Mouse (Mus musculus) spleen, adult 12 weeks (tissue): ENCODE measurements around the gene Clrn2.

Experiments used
- DNase-seq: peaks from one replicate; pipeline ENCODE4 v3.0.0; 2022; ENCODE audit warnings: low spot score

The Clrn2 gene

DNA sequence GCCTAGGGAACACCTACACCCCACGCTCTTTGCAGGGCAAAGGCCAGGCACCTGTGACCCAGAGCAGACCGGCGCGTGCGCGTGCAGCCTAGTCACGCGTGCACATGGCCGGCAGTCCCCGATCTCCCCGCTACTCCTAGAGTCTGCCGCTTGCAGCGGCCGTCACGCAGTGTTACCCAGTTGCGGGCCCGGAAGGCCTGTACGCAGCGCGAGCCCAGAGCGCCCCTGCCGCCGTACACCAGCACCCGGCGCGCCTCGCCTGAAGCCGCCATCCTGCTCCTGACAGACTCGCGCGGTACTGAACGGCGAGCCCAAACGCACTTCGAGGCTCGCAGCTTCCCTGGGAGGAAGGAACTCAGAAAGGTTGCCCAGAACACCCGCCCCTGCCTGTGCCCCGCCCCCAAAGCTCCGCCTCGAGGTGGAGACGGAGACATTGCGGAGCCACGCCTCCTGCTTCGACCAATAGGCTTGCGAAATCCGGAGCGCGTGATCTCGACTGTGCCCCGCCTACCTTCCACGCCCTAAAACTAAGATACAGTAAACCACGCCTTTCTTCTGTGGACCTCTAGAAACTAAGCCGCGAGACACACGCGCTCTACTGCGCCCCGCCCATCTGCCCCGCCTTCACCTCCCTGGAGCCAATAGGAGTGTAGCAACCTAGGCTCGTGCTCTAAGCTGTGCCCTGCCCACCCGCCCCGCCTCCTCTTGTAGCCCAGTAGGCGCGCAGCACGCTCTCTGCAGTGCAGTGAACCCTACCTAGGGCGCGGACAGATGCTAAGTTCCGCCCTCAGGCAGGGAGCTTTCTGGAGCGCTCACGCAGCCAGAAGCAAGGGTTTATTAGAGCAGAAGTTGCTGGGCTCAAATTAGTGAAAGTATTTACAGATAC lies 3.5 kb upstream of the Clrn2 start, which contains the start of gene Qdpr:
Qdpr (minus strand) TSS at position 406 of the 886 bp plus-strand sequence.
- peak; percentile 94 for DNase-seq

DNA sequence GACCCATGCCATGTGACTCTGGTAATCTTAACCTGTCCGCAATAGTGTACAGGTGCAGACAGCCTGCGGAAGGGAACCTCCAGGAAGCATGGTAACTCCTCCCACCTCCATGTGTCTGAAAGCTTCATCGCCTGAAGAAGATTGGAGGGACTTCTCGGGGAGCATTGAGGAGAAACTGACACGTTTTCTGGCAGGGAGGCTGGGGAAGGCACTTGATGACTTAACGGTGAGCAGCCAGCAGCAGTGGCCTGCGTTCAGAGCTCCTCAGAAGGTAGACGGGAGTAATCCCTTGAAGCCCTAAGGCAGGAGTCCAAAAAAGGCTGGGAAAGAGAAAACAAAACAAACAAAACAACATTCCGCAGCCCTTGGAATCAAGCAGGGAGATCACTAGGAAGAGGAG lies 905 bp downstream of the Clrn2 start:
- no peak for DNase-seq

DNA sequence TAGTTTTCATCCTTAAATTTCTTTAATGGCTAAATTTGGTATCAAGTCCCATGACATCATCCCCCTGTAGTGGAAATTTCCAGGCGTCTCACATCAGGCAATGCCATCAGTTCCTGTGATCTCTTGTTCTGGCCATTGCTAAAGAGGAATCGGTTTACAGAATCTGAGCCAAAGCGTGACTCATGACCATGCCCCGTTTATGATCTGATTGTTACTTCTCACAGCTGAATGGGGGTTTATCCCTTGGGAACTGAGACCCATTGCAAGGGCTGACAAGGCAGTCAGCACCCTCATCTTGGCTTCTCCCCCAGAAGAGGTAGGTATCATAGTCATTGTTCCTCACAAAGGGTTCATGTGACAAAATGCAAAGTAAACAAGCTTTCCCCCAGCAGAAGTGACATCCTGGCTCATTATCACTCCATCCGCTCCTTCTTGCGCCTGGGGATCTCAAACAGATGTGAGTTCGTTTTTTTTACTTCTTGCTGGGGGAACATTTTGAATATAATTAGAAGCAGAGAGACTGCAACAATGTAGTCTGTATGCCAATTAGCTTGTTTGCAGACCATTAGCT lies 19.4 kb downstream of the Clrn2 start:
- DNase-seq, result no peak

DNA sequence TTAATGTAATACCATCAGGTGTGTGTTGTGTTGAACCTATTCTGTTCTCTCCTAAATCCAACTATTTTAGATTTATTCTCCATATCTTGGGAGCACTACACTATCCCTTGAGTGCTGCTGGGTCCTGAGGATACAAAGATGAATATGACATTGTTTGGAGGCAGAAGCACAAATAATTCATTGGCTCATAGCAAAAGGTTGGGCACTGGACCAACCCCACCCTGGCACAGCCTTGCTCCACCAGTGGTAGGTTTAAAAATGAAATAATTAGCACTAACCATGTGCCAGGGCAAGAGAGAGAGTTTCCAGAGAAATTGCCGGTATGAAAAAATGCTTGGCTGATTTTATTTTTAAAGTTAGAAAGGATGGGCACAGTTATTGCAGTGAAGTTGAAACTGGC lies 20.0 kb downstream of the Clrn2 start:
- no peak for DNase-seq

DNA sequence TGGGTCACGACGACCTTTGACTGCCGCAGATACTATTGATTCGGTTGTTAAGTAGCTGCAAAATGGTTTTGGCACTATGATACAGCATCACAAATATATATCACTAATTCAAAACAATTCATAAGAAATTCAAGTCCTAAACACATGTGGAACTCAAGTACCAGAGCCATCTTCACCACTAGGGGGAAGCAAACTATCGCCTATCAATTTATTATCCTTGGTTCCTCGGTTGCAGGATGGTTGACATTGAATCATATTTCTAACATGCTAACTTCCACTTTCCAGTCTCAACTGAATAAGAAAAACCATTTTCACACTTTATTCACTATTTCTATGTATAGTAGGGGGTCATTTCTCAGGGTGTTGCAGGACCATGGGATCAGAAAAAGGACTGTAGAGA lies 20.7 kb downstream of the Clrn2 start:
- DNase-seq, result no peak

DNA sequence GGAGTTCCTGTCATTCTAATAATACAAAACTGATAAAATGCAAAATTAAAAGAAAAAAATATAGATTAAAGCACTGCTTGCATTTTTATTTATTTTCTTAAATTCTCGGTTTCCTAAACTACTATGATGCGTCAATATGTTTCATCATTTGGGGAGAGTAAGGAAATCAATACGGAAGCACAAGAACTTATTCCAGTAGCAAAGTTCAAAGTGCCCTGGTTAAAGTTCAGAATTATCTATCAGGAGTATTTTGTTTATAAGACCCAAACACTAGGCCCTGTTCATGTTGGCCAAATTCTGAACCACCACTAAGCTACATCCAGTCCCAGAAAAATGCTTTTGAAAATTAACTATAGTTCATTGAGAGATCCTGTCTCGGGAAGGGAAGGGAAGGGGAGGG lies 21.2 kb downstream of the Clrn2 start:
- no peak for DNase-seq

GRCm38 (mm10) chr5:45475771-45476170 lies 22.2 kb downstream of the Clrn2 start:
- DNase-seq, result no peak

- no peak for DNase-seq
These were observed 22.7 kb downstream of the Clrn2 start for GRCm38 (mm10) chr5:45476288-45476687.

- DNase-seq, result no peak
These were observed 24.1 kb downstream of the Clrn2 start for GRCm38 (mm10) chr5:45477601-45478000.

DNA sequence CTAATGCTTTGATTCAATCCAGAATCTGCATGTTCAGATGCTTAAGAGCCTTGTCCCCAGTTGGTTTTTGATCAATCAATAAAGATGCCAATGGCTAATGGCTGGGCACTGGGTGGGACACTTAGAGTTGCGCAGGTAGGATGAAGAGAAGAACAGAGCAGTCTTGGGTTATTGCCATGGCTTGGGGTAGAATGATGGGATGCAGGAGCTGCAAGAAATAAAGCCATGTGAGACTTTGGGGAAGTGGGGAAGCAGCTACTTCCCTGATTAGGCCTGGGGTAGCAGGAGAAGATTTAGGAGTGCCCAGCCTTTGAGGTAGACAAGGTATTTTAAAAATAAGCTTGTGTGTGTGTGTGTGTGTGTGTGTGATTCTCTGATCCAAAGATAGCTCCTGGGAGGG lies 26.5 kb downstream of the Clrn2 start:
- DNase-seq, result no peak

GRCm38 (mm10) chr5:45481125-45481524 lies 27.6 kb downstream of the Clrn2 start:
- no peak for DNase-seq

DNA sequence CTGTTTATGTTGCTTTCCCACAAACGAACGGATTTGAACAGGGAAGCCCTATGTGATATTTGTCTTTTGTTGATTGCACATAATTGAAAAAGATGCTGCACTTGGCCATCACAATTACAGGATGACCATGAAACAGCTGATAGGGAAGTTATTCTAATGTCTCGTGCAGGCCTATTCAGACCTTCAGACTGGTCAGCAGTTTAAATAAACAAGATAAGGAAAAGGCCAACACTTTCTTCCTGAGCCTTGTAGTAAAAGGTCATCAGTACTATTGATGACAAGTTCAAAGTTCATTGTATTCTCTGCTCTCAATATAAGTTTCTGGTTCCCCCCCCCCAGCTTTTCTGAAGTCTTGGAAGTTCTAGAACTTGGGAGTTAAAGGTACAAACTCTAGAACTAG lies 29.1 kb downstream of the Clrn2 start:
- no peak for DNase-seq

DNA sequence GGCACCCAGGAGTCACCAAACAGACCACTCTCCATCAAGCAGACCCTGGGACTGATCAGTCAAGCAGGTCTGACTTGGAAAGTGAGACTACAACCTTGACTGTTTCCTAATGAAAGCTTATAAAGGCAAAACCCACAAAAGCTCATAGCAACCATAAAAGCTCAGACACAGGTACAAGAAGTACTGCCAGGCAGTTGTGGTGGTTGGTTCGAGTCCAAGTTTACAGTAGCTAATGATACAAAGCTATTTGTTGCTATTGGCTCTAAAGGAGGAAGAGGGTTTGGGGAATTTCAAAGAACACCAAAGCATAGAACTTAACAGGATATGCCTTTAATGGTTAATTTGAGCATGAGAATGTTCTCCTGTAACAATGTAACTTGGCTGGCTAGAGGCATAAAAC lies 30.1 kb downstream of the Clrn2 start:
- DNase-seq, result no peak

- no peak for DNase-seq
These were observed 38.2 kb downstream of the Clrn2 start for GRCm38 (mm10) chr5:45491776-45492175.

DNA sequence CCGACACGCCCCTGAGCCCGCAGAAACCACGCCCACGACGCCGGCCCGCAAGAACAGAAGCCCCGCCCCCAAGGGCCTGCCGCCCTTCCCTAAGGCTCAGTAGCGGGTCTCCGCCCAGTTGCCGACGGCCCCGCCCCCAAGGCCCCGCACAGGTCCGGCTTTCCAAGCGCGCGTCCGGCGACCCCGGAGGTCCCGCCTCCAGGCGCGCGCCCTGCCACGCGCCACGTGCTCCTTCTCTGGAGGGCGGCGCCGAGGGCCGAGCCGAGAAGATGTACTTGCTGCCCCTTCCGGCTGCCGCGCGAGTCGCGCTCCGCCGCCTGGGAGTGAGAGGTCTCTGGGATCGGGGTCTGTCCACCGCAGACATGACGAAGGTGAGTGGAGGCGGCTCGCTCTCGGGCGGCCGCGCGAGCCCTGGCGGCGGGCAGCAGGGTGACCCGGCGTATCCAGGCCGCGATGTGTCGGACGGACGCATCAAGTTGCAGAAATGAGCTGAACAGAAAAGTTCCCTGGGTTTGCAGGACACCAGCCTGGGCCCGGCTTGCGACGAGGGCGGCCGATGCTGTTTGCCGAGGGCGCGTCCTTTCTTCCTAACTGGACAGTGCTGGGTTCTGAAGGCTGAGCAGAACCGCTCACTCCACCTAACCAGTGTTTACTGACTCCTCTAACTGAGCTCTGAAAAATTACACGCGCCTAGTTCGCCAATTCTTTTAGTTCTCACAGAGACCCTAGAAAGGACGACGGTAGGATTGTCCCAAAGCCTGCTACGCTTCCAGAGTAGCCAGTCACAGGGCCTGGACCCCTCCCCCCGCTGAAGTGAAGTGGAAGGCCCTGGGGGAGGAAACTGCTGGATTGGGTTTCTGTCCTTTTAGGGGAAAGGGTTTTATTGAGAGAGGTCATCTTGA lies 39.9 kb downstream of the Clrn2 start, which contains the start of gene Lap3:
Lap3 (plus strand) TSS at position 184 of the 902 bp plus-strand sequence.
- peak; percentile 96 for DNase-seq

- no peak for DNase-seq
These were observed 40.7 kb downstream of the Clrn2 start for GRCm38 (mm10) chr5:45494093-45494755.

DNA sequence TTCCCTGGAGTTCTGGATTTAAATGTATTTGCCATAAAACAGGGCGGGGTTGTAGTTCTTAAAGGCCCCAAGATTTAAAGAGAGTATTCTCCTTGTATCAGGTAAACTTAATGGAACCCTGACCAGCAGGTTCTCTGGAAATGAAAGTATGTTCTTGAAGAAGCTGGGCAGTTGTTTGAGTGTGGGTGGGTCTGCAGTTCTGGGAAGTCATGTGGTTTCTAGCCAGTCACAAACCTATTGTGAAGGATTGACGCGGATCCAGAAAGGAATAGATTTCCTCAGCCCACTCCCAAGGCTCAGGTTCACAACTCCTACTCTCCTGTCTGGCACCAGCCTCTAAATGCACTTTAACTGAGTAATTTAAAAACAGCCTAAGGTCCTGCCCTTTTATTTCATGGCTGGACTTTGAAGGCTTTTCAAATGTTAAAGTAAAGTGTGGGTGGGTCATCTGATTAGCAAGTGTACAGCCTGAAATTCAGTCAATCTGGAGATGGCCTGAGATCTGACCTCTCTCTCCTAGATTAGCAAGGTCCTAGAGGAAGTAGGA lies 42.0 kb downstream of the Clrn2 start:
- no peak for DNase-seq

- DNase-seq, result no peak
These were observed 42.5 kb downstream of the Clrn2 start for GRCm38 (mm10) chr5:45496042-45496441.

DNA sequence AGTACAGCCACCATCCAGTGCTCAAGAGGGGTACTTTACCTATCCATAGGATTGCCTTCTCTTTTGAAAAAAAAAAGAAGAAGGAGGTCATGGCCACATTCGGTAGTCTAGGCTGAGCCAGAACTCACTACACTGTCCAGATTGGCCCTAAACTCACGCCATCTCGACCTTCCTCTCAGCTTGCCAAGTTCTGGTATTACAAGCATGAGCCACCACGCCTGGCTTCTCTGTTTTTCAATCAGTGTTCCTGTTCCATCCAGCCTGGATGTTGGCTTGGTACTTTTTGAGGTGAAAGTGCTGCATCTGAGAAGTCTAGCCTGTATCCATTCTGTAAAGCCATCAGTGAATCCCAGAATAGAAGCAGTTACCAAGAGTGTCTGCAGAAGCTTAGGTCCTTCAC lies 42.9 kb downstream of the Clrn2 start:
- no peak for DNase-seq

- no peak for DNase-seq
These were observed 43.5 kb downstream of the Clrn2 start for GRCm38 (mm10) chr5:45496930-45497550.

DNA sequence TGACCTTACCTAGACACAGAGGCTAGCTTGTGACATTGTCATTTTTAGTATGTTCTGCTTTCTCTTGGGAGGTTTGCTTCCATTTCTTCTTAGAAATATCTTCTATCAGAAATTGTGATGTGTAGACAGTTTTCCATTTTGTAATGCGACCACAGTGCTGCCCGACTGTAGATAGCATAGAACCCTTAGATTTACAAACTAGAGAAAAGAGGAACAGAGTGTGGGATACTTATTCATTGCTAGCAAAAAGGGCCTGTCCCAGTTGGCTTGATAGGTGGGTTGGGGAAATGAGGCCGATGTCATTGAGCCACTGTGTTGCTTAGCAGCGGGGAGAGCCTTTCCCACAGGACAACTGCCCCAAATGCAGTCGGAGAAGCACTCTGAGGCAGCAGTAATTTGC lies 44.0 kb downstream of the Clrn2 start:
- no peak for DNase-seq
